Mouse (Mus musculus) kidney, adult 8-10 months (tissue): ENCODE measurements around the gene Rdh16f2.
"Not testable (repeated sequence)": the region's sequence is repeated elsewhere in the genome, so short reads cannot be mapped to it uniquely, and the experiment has no call there.

Experiments
- DNase-seq, 2 experiments: peaks; one replicate each; pipeline ENCODE4 v3.0.0; 2022

Gene Rdh16f2

DNA sequence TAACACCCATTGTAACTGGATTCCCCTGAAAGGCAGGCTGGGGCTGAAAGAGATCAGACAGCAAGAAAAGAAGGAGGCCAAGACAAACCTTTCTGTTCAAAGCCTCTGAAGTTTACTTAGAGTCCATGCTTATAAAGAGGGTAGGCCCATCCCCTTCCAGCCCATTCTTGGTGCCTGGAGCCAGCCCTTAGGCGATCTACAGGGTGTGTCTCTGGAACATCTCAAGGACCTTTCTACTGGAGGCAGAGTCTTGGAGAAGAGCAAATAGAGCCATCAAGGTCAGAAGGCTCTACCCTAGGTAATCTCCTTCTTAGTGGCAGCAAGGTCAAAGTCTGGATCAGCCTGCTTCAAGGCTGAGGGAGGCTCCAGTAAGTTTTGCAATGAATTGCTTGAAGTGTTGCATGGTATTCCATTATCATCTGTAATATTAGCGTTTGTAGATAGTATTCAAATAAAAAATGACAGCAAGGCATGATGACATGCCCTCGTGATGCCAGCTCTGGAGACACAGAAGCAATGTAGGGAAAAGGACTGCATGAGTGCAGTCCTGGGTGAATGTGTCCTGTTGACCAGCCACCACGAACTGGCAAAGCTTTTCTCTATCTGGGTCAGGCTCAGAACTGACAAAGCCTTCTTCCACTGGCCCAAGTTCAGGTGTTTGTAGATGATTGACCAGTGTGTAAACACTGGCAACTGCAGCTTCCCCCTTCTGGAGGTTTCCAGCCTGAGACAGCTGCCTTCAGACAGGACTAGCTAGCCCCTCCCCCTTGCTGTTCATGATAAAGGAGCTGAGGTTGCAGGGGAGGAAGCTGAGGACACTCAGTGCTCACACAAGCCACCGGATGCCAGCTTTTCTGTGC lies 27.1 kb downstream of the Rdh16f2 start:
- DNase-seq: peak; percentile 81 to 90

- no peak for DNase-seq
Observed at GRCm38 (mm10) chr10:127896705-127897104, 30.4 kb downstream of the Rdh16f2 start.

GRCm38 (mm10) chr10:127897506-127897905 lies 31.2 kb downstream of the Rdh16f2 start:
- DNase-seq: no peak

DNA sequence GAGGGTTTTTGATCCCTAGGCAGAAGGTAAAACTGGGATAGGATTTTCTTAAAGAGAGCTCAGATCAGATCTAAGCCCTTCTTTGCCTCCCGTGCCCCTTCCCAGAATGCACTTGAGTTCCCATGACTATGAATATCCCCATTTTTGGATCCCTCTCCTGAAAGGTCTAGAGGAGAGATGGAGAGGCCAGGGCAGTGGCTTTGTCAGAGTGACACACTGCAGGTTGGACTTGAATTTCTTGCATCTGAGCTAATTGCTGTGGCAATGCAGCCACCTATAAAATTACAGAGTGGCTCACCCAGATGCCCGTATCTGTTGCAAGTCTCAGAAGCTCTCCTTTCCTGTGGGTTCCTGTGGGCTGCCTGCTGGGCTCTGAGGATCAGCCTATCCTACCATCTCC lies 31.9 kb downstream of the Rdh16f2 start, which contains the start of gene Sdr9c7:
Sdr9c7 (plus strand) TSS at position 301 of the 400 bp plus-strand sequence.
- DNase-seq: no peak

DNA sequence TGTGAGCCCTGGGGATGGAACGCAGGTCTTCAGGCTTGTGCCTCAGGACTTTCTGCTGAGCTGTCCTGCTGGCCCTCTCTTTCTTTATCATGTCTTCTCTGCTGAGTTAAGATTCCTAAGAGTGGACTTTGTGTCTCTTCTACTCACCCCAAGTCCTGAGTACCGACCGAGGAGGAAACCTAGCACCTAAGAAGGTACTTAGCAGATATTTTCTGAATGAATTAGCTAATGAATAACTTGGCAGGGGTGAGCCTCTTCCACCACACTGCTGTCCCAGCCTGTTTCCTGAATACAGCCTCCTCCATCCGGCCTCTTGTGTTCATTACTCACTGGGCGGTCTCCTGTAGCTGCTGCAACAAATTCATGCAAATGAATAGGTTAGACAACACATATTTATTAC lies 33.5 kb downstream of the Rdh16f2 start:
- peak in 1 of 2 experiments; percentile 76 for DNase-seq

DNA sequence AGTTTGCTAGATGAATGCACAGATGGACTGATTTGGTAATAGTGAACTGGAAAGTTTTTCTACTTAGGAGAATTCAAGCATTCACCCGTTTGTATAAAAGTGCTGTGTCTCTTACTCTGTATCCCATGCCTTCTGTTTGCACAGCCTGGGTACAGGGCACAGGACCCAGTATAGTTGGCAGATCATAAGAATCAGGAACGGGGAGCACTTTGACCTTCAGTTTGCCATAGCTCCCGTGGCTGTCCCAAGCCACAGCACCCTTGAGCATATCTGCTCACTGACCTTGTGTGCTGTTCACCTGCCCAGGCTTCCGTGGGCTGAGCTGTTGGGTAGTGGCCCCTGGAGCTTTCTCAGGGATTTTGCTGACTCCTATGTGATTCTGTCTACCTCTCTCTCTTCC lies 35.5 kb downstream of the Rdh16f2 start:
- no peak for DNase-seq

DNA sequence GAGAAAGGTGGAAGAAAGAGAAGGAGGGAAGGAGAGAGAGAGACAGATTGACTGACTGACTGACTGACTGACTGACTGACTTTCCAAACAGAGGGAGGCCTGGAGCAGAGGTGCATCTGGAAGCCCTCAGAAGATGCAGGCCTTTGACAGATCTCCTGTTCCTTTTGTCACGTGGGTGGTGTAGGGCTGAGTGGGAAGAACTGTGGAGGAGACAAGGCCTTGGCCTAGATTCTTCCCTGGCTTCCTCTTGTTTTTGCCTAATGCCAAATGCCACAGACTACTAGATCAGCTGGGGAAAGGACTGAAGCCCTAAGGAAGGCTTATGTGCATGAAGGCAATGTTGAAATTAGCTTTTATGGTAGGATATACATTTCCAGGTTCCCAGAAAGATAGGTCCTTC lies 36.8 kb downstream of the Rdh16f2 start:
- no peak for DNase-seq

- peak; percentile 34 to 40 for DNase-seq
Observed at GRCm38 (mm10) chr10:127904718-127905446, 38.6 kb downstream of the Rdh16f2 start.

- DNase-seq: no peak
Observed at GRCm38 (mm10) chr10:127906138-127906537, 39.9 kb downstream of the Rdh16f2 start.

- DNase-seq: no peak
Observed at GRCm38 (mm10) chr10:127907386-127907951, 41.2 kb downstream of the Rdh16f2 start.

DNA sequence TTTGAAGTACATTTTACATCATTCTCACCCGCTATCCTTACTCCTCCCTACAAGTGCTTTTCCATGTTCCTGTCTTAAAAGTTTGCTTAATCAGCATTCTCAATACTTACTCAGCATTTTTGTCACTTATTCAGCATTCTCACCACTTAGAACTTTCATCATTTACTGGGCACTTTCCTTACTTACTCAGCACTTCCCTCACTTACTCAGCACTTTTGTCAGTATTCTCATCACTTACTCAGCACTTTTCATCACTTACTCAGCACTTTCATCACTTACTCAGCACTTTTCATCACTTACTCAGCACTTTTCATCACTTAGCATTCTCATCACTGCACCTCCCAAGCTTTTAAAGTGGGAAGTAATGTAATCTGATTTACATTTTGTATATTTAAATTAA lies 49.3 kb downstream of the Rdh16f2 start:
- no peak for DNase-seq

- DNase-seq: not testable (repeated sequence)
Observed at GRCm38 (mm10) chr10:127917183-127917582, 50.9 kb downstream of the Rdh16f2 start.

DNA sequence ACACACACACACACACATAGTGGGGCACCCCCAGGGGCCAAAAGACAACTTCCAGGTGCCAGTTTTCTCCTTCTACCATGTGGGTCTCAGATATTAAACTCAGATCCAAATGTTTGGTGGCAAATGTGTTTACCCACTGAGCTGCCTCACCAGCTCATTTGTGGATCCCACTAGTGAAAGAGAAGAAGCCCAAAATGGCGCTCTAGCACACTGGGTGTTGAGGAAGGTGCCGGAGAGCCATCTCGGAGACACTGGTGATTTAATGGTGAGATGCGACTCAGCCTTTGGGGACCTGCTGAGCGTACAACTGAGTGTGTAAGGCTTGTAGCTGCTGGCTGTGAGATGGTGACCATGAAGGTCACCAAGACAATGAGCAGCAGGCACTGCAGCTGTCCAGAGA lies 51.4 kb downstream of the Rdh16f2 start:
- DNase-seq: no peak

DNA sequence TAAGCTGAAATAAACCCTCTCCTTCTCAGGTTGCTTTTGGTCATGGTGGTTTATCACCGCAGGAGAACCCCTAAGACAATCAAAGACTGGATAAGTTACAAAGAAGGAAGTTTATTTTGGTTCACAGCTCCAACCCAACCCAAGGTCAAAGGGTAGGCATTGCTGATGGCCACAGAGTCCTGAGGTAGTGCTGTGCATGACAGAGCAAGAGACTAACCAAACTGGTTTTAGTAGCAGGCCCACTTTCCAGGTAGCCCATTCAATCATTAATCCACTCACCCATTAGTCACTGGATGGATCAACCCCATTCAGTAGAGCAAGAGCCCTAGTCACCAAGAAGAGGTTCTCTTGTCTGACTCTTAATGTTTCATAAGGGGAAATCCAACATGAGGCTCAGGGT lies 56.0 kb downstream of the Rdh16f2 start:
- no peak for DNase-seq

DNA sequence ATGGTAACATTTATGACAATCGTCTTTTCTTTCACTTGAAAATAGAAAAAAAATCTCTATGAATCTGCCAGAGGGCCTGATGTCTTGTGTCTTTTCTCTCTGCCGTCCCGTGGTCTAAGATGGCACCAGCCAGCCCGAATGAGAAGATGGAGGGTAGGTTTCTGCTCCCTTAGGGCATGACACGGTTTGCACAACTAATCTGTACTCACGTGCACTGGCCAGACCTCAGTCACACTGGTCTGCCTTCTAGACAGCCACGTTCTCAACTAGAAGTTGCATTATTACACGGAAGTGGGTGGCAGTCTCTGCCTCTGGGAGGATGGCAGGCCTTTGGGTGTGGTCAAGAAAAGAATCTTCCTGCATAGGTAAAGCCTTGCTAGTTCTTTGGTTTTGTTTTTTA lies 56.8 kb downstream of the Rdh16f2 start:
- DNase-seq: no peak

DNA sequence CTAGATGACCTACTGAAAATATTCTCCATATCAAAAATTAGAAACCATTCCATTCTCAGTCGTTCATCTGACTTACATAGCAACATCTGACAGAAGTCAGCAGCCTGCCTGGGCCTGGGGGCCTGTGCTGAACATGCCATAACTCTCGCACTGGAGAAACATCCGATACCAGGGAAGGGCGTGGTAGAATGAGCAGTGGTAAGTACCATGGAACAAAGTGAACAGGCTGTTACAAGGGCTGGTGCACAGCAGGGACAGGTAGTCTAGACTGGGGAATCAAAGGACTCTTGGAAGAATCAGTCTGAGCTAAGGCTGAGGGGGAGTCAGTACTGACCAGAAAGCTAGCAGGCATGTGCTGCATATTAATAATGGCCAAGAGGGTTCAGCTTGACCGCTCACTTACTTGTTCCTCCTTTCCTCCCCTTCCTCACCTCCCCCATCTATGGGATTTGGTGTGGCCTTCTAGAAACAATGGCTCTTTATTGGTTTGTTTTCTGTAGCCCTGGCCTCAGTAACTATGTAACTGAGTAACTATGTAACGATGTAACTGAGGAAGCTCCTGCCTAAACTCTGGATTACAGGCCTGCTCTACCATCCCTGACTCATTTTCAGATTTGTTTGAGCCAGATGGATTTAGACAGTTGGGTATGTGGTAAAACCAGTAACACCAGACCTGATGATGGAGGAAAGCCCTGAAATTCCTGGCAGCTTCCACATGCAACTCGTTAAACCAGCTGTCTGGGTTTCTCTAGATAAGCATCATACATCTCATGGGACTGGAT lies 58.5 kb downstream of the Rdh16f2 start:
- DNase-seq: no peak
